Mouse (Mus musculus): ENCODE measurements at regions not wholly inside any gene's neighbourhood (a gene's known extent, or its start where the extent isn't known, plus 50 kb on each side); places are given as distances from the start of the nearest gene placed in this dataset.
"Not testable (repeated sequence)": the region's sequence is repeated elsewhere in the genome, so short reads cannot be mapped to it uniquely, and the experiment has no call there.

GRCm38 (mm10) chr12:119527760-119528159 is 213.7 kb downstream of the Macc1 start:
- no peak for DNase-seq

- DNase-seq, result not testable (repeated sequence)
Measured at GRCm38 (mm10) chr12:119548376-119548775, 234.3 kb downstream of the Macc1 start.

- DNase-seq, result peak; percentile 2
Measured at GRCm38 (mm10) chr12:119576690-119577089, 262.6 kb downstream of the Macc1 start.

GRCm38 (mm10) chr12:119577280-119577679 is 263.2 kb downstream of the Macc1 start:
- DNase-seq, result no peak

GRCm38 (mm10) chr12:119601361-119601760 is 287.3 kb downstream of the Macc1 start:
- DNase-seq, result no peak

- DNase-seq, result no peak
Measured at GRCm38 (mm10) chr12:119624238-119624637, 310.2 kb downstream of the Macc1 start.

- no peak for DNase-seq
Measured at GRCm38 (mm10) chr12:119655366-119655765, 290.3 kb upstream of the Tmem196 start.

All from cerebellum, adult 9-11 months (tissue).